Mouse (Mus musculus): Measurements from ENCODE around the gene St6galnac3. TPM values are rescaled to one million over a fixed set of nuclear protein-coding genes. Genes with fewer than 3 reads are reported as not detected.

Gene St6galnac3
- total and polyA plus RNA-seq, 2 experiments from 2014 or later: 6.9 to 11.9 TPM

DNA sequence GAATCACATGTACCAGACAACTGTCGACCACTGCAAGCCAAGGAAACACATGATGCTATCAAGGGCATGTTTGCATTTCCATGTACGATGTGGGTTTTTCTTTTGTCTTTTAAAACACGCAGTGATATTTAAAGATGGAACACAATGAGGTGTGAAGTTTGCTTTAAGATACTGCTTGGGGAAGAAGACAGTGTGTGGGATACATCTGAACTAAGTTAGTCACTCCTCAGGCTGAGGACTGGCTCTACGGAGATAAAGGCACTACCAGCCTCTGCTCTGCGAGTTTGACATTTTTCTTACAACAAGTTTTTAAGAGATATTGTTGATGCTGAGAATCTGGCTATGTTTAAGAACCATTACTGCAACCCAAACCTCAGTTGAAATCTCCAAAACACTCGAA lies 316.6 kb downstream of the St6galnac3 start:
- TF ChIP-seq CTCF (IDR thresholded peaks at IDR 0.05): no peak
- ATAC-seq (ENCODE audit: low FRiP score): no peak
- H3K4me3 ChIP-seq (ENCODE audit: low read depth, low read length): no peak overlapping the region
- no peak overlapping the region for H3K4me2 ChIP-seq (ENCODE audit: low read depth, low read length, poor library complexity, severe bottlenecking)
- peaks cover 7% of the 10 kb centered on the region; the same call in 1 of the 2 replicates for H3K4me1 ChIP-seq (ENCODE audit: insufficient read depth, low read length)
- H3K27me3 ChIP-seq (ENCODE audit: insufficient read depth, low read length): no peaks in the 10 kb centered on the region
- WGBS: 95% methylated on average over 6 of the region's 6 CpGs
- H3K9me3 ChIP-seq (ENCODE audit: low read length): no peaks in the 10 kb centered on the region
- no peak overlapping the region for H3K9ac ChIP-seq (replicated peaks; ENCODE audit: low read length, poor library complexity, severe bottlenecking)
- H3K27ac ChIP-seq (ENCODE audit: low read depth, low read length): no peak overlapping the region
- no peaks in the 10 kb centered on the region for H3K36me3 ChIP-seq (ENCODE audit: insufficient read depth, low read length)
- no peak for DNase-seq (ENCODE audit: low spot score)

- Histone ChIP-seq H3K9ac (replicated peaks; ENCODE audit: low read length, poor library complexity, severe bottlenecking) (no peak overlapping the region), H3K27me3 (ENCODE audit: insufficient read depth, low read length) (no peaks in the 10 kb centered on the region), H3K9me3 (ENCODE audit: low read length) (no peaks in the 10 kb centered on the region), H3K4me3 (ENCODE audit: low read depth, low read length) (no peak overlapping the region), H3K36me3 (ENCODE audit: insufficient read depth, low read length) (no peaks in the 10 kb centered on the region), H3K27ac (ENCODE audit: low read depth, low read length) (no peak overlapping the region), H3K4me2 (ENCODE audit: low read depth, low read length, poor library complexity, severe bottlenecking) (no peak overlapping the region), H3K4me1 (ENCODE audit: insufficient read depth, low read length) (peaks cover 7% of the 10 kb centered on the region; the same call in 1 of the 2 replicates)
- no peak for TF ChIP-seq CTCF (IDR thresholded peaks at IDR 0.05)
- ATAC-seq (ENCODE audit: low FRiP score) (no peak), DNase-seq (ENCODE audit: low spot score) (no peak)
- 88% methylated on average over 6 of the region's 6 CpGs for WGBS
These were observed 317.3 kb downstream of the St6galnac3 start for GRCm38 (mm10) chr3:153407698-153408097.

- H3K4me2 ChIP-seq (ENCODE audit: low read depth, low read length, poor library complexity, severe bottlenecking): no peak overlapping the region
- no peaks in the 10 kb centered on the region for H3K27me3 ChIP-seq (ENCODE audit: insufficient read depth, low read length)
- H3K4me1 ChIP-seq (ENCODE audit: insufficient read depth, low read length): peaks cover 7% of the 10 kb centered on the region; the same call in 1 of the 2 replicates
- no peaks in the 10 kb centered on the region for H3K36me3 ChIP-seq (ENCODE audit: insufficient read depth, low read length)
- no peak overlapping the region for H3K4me3 ChIP-seq (ENCODE audit: low read depth, low read length)
- H3K9me3 ChIP-seq (ENCODE audit: low read length): no peaks in the 10 kb centered on the region
- DNase-seq (ENCODE audit: low spot score): no peak
- no peak for TF ChIP-seq CTCF (IDR thresholded peaks at IDR 0.05)
- H3K9ac ChIP-seq (replicated peaks; ENCODE audit: low read length, poor library complexity, severe bottlenecking): no peak overlapping the region
- no peak for ATAC-seq (ENCODE audit: low FRiP score)
- no peak overlapping the region for H3K27ac ChIP-seq (ENCODE audit: low read depth, low read length)
- WGBS: 82% methylated on average over 1 of the region's 1 CpGs
These were observed 318.1 kb downstream of the St6galnac3 start for GRCm38 (mm10) chr3:153406858-153407257.

DNA sequence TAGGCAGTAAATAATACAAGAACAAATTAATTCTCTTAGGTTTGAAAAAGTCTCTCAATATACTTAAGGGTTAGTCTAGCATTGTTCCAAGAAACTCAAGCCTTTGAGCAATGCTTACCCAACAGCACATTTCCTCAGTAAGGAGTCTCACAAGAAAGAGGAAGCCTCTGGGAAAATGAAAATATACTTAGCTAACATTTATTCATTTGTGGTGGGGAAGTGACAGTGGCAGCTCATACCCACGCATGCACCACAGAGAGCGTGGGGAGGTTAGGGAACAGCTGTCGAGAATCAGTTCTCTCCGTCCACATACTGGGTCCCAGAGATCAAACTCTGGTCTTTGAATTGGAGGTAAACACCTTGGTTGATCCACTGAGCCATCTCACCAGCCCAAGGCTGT lies 318.8 kb downstream of the St6galnac3 start:
- ATAC-seq (ENCODE audit: low FRiP score) (no peak), DNase-seq (ENCODE audit: low spot score) (no peak)
- Histone ChIP-seq H3K27me3 (ENCODE audit: insufficient read depth, low read length) (no peaks in the 10 kb centered on the region), H3K36me3 (ENCODE audit: insufficient read depth, low read length) (no peaks in the 10 kb centered on the region), H3K4me1 (ENCODE audit: insufficient read depth, low read length) (peaks cover 7% of the 10 kb centered on the region; the same call in 1 of the 2 replicates), H3K4me3 (ENCODE audit: low read depth, low read length) (no peak overlapping the region), H3K9ac (replicated peaks; ENCODE audit: low read length, poor library complexity, severe bottlenecking) (no peak overlapping the region), H3K27ac (ENCODE audit: low read depth, low read length) (no peak overlapping the region), H3K9me3 (ENCODE audit: low read length) (no peaks in the 10 kb centered on the region), H3K4me2 (ENCODE audit: low read depth, low read length, poor library complexity, severe bottlenecking) (no peak overlapping the region)
- no peak for TF ChIP-seq CTCF (IDR thresholded peaks at IDR 0.05)
- WGBS: 78% methylated on average over 4 of the region's 4 CpGs

DNA sequence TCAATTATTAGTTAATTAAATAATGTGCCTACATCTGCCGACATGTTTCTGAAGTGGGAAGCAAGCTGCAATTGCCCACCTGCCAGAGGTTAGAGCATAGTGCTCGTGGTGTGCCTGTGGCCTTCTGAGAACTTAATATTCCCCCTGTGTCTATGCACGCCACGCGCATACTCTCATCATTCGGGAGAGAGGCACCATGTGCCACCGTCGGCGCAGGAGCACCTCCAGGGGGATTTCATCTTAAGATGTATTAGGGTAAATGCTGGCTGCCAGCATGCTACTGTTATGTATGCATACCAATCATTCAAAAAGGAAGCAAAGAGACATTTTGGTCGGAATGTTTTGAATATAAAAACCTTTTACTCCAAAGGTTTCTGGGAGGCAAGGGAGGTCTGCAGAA lies 319.3 kb downstream of the St6galnac3 start:
- Histone ChIP-seq H3K4me3 (ENCODE audit: low read depth, low read length) (no peak overlapping the region), H3K4me2 (ENCODE audit: low read depth, low read length, poor library complexity, severe bottlenecking) (no peak overlapping the region), H3K27ac (ENCODE audit: low read depth, low read length) (no peak overlapping the region), H3K4me1 (ENCODE audit: insufficient read depth, low read length) (peaks cover 7% of the 10 kb centered on the region; the same call in 1 of the 2 replicates), H3K36me3 (ENCODE audit: insufficient read depth, low read length) (no peaks in the 10 kb centered on the region), H3K9ac (replicated peaks; ENCODE audit: low read length, poor library complexity, severe bottlenecking) (no peak overlapping the region), H3K9me3 (ENCODE audit: low read length) (no peaks in the 10 kb centered on the region), H3K27me3 (ENCODE audit: insufficient read depth, low read length) (no peaks in the 10 kb centered on the region)
- no peak for TF ChIP-seq CTCF (IDR thresholded peaks at IDR 0.05)
- DNase-seq (ENCODE audit: low spot score) (no peak), ATAC-seq (ENCODE audit: low FRiP score) (no peak)
- whole genome bisulfite sequencing: 31% methylated on average over 10 of the region's 10 CpGs

DNA sequence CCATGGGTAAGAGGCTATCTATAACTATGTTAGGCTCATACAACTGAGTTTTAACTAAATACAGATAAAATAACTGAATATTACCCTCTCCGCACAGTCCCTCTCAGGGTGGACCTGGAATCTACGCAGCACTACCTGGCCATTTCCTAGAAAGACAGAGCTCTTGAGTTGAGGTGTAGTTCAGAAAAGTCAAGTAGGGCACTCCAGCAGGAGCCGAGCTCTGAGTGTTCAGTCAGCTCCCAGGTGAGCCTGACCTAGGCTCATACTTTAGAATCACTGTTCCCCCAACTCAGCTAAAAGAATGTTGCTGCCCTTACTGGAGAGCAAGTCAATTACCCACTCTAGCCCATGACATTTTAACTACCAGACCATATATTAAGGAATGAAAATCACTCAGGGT lies 324.7 kb downstream of the St6galnac3 start:
- no peak for TF ChIP-seq CTCF (IDR thresholded peaks at IDR 0.05)
- WGBS: 96% methylated on average over 3 of the region's 3 CpGs
- H3K4me2 ChIP-seq (ENCODE audit: low read depth, low read length, poor library complexity, severe bottlenecking): no peak overlapping the region

More for the DNA sequence above, 324.7 kb downstream of the St6galnac3 start:
- no peak overlapping the region for H3K4me3 ChIP-seq (ENCODE audit: low read depth, low read length)
- DNase-seq (ENCODE audit: low spot score): no peak
- H3K27ac ChIP-seq (ENCODE audit: low read depth, low read length): no peak overlapping the region
- H3K9me3 ChIP-seq (ENCODE audit: low read length): no peaks in the 10 kb centered on the region
- H3K27me3 ChIP-seq (ENCODE audit: insufficient read depth, low read length): no peaks in the 10 kb centered on the region
- H3K9ac ChIP-seq (replicated peaks; ENCODE audit: low read length, poor library complexity, severe bottlenecking): no peak overlapping the region
- peaks cover 2% of the 10 kb centered on the region; the same call in 1 of the 2 replicates for H3K4me1 ChIP-seq (ENCODE audit: insufficient read depth, low read length)
- ATAC-seq (ENCODE audit: low FRiP score): no peak
- H3K36me3 ChIP-seq (ENCODE audit: insufficient read depth, low read length): no peaks in the 10 kb centered on the region

Measured in midbrain, postnatal 0 days (tissue).